Mouse (Mus musculus): ENCODE measurements around the gene Vmp1. TPM values are rescaled to one million over a fixed set of nuclear protein-coding genes. Genes with fewer than 3 reads are reported as not detected.
A peak's percentile ranks its signal among the peaks of the same experiment; 100 is the strongest.

The Vmp1 gene
- polyA plus RNA-seq, 1 experiment from 2014 or later: 109 TPM

DNA sequence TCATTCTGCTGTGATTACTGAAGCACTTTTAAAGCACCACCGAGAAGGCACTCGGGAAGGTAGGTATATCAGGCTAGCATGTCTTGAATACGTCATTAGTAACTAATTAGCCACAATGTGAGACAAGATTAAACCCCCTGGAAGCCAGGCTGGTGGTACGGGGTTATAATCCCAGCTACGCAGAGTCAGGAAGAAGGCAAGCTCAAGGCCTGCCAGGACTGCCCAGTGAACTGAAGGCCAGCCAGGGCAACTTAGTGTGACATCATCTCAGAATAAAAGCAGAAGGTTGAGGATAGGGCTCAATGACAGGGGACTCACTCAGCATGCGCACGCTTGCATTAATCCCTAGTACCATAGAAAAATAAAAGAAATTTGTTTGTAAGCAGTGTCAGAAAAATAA lies 53.7 kb downstream of the Vmp1 start:
- no peaks in the 10 kb centered on the region for H3K27me3 ChIP-seq (replicated peaks)
- no peak overlapping the region for H3K4me2 ChIP-seq
- no peak overlapping the region for H3K4me3 ChIP-seq
- peaks cover 17% of the 10 kb centered on the region for H3K36me3 ChIP-seq
- H3K9me3 ChIP-seq (replicated peaks): no peaks in the 10 kb centered on the region
- no peak for ATAC-seq (ENCODE audit: insufficient number of reproducible peaks, low FRiP score)
- no peak overlapping the region; the same call in 1 of the 2 replicates for H3K27ac ChIP-seq (ENCODE audit: poor library complexity, severe bottlenecking)
- H3K9ac ChIP-seq: no peak overlapping the region
- WGBS: 72% methylated on average over 7 of the region's 7 CpGs
- peaks cover 4% of the 10 kb centered on the region; the same call in 1 of the 2 replicates for H3K4me1 ChIP-seq (replicated peaks)

DNA sequence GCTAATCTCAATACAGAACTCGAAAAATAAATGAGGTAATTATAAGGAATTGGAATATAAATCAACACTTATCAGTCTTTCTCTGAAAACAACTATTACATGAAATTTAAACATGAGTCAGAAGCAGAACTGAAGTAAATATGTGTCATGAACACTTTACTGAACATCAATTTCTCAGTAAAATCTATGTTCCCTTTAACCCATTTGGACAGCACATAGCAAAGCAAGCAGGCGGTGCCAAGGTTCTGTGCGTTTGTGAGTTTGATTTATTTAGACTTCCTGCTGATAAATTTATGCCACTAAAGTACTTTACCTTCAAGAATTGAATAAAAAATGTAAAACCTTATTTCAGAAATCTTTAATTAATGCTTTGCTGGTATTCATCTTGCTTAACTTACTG lies 54.2 kb downstream of the Vmp1 start:
- Histone ChIP-seq H3K9ac (no peak overlapping the region), H3K4me3 (no peak overlapping the region), H3K9me3 (replicated peaks) (no peaks in the 10 kb centered on the region), H3K4me1 (replicated peaks) (peaks cover 4% of the 10 kb centered on the region; the same call in 1 of the 2 replicates), H3K4me2 (no peak overlapping the region), H3K27ac (ENCODE audit: poor library complexity, severe bottlenecking) (no peak overlapping the region), H3K36me3 (peaks cover 12% of the 10 kb centered on the region), H3K27me3 (replicated peaks) (no peaks in the 10 kb centered on the region)
- ATAC-seq (ENCODE audit: insufficient number of reproducible peaks, low FRiP score): no peak
- whole genome bisulfite sequencing: 75% methylated on average over 3 of the region's 3 CpGs

- no peak overlapping the region for H3K27ac ChIP-seq (ENCODE audit: poor library complexity, severe bottlenecking)
- no peaks in the 10 kb centered on the region for H3K9me3 ChIP-seq (replicated peaks)
- H3K4me3 ChIP-seq: no peak overlapping the region
- H3K36me3 ChIP-seq: peaks cover 10% of the 10 kb centered on the region; the same call in 1 of the 2 replicates
- H3K9ac ChIP-seq: no peak overlapping the region
- H3K27me3 ChIP-seq (replicated peaks): no peaks in the 10 kb centered on the region
- H3K4me1 ChIP-seq (replicated peaks): peaks cover 8% of the 10 kb centered on the region; the same call in 1 of the 2 replicates
- ATAC-seq (ENCODE audit: insufficient number of reproducible peaks, low FRiP score): no peak
- 69% methylated on average over 2 of the region's 2 CpGs for WGBS
- no peak overlapping the region for H3K4me2 ChIP-seq
Measured at GRCm38 (mm10) chr11:86628448-86628847, 55.2 kb downstream of the Vmp1 start.

DNA sequence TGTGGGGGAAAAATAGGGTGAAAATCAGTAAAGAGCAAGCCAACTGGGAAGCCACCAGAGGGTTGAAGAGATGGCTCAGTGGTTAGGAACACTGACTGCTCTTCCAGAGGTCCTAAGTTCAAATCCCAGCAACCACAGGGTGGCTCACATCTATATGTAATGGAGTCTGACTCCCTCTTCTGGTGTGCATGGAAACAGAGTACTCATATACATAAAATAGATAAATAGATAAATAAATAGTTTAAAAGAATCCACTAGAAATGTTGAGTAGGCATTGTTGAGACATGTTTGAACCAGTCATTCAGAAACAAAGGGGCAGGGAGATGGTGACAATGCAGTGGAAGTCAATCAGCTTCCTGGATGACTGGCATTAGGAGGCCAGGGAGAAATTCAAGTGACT lies 56.0 kb downstream of the Vmp1 start:
- Histone ChIP-seq H3K27me3 (replicated peaks) (no peaks in the 10 kb centered on the region), H3K4me2 (no peak overlapping the region), H3K9me3 (replicated peaks) (no peaks in the 10 kb centered on the region), H3K27ac (ENCODE audit: poor library complexity, severe bottlenecking) (no peak overlapping the region), H3K9ac (no peak overlapping the region), H3K36me3 (peaks cover 7% of the 10 kb centered on the region; the same call in 1 of the 2 replicates), H3K4me3 (no peak overlapping the region), H3K4me1 (replicated peaks) (peaks cover 8% of the 10 kb centered on the region; the same call in 1 of the 2 replicates)
- no peak for ATAC-seq (ENCODE audit: insufficient number of reproducible peaks, low FRiP score)

- no peaks in the 10 kb centered on the region for H3K27me3 ChIP-seq (replicated peaks)
- ATAC-seq (ENCODE audit: insufficient number of reproducible peaks, low FRiP score): no peak
- H3K4me2 ChIP-seq: no peak overlapping the region
- no peak overlapping the region for H3K4me3 ChIP-seq
- 76% methylated on average over 4 of the region's 4 CpGs for WGBS
- peaks cover 8% of the 10 kb centered on the region; the same call in 1 of the 2 replicates for H3K4me1 ChIP-seq (replicated peaks)
- peaks cover 4% of the 10 kb centered on the region; the same call in 1 of the 2 replicates for H3K36me3 ChIP-seq
- no peak overlapping the region for H3K9ac ChIP-seq
- no peaks in the 10 kb centered on the region for H3K9me3 ChIP-seq (replicated peaks)
- H3K27ac ChIP-seq (ENCODE audit: poor library complexity, severe bottlenecking): no peak overlapping the region
Measured at GRCm38 (mm10) chr11:86626714-86627113, 56.9 kb downstream of the Vmp1 start.

GRCm38 (mm10) chr11:86624237-86624941 lies 59.2 kb downstream of the Vmp1 start:
- no peak for ATAC-seq (ENCODE audit: insufficient number of reproducible peaks, low FRiP score)
- no peak overlapping the region for H3K4me2 ChIP-seq
- no peaks in the 10 kb centered on the region for H3K27me3 ChIP-seq (replicated peaks)
- WGBS: 50% methylated on average over 5 of the region's 5 CpGs
- 0 out of 2 replicates have a peak, but pooled peaks cover 5% of the 10 kb centered on the region for H3K4me1 ChIP-seq (replicated peaks)
- H3K27ac ChIP-seq (ENCODE audit: poor library complexity, severe bottlenecking): peak overlapping the region; percentile 0
- no peak overlapping the region for H3K4me3 ChIP-seq
- H3K36me3 ChIP-seq: no peaks in the 10 kb centered on the region
- H3K9ac ChIP-seq: no peak overlapping the region
- no peaks in the 10 kb centered on the region for H3K9me3 ChIP-seq (replicated peaks)

DNA sequence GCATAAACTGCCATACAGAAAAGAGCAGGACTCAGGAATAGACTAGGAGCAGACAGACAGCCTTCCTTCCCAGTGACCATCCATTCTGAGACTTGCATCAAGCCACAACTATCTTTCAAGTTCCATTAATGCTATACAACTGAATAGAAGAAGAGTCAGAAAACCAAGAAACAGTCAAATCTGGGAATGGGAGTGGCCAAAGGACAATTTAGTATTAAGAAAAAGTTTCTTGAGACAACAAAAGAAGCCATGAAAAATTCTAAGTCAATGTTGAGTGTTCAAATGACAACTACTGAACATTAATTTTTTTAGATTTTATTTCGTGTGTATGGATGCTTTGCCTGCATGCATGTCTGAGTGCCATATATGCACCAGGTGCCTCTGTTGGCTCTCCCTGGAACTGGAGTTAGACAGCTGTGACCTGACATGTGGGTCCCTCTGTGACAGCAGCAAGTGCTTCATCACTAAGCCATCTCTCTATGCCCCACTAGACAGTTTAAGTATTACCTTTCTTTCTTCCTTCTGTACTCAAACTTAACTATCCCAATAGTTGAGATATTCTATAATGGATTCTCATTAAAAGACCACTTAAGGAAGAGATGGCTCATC lies 60.1 kb downstream of the Vmp1 start:
- Histone ChIP-seq H3K9me3 (replicated peaks) (no peaks in the 10 kb centered on the region), H3K4me3 (no peak overlapping the region), H3K27me3 (replicated peaks) (no peaks in the 10 kb centered on the region), H3K4me1 (replicated peaks) (0 out of 2 replicates have a peak, but pooled peaks cover 5% of the 10 kb centered on the region), H3K4me2 (no peak overlapping the region), H3K9ac (no peak overlapping the region), H3K27ac (ENCODE audit: poor library complexity, severe bottlenecking) (peak overlapping the region; percentile 0; the same call in 1 of the 2 replicates), H3K36me3 (no peaks in the 10 kb centered on the region)
- no peak for ATAC-seq (ENCODE audit: insufficient number of reproducible peaks, low FRiP score)
- WGBS: 83% methylated on average over 1 of the region's 1 CpGs

- Histone ChIP-seq H3K9me3 (replicated peaks) (no peaks in the 10 kb centered on the region), H3K27ac (ENCODE audit: poor library complexity, severe bottlenecking) (no peak overlapping the region), H3K27me3 (replicated peaks) (no peaks in the 10 kb centered on the region), H3K4me1 (replicated peaks) (0 out of 2 replicates have a peak, but pooled peaks cover 5% of the 10 kb centered on the region), H3K36me3 (no peaks in the 10 kb centered on the region), H3K4me3 (no peak overlapping the region), H3K4me2 (no peak overlapping the region), H3K9ac (no peak overlapping the region)
- 88% methylated on average over 1 of the region's 1 CpGs for WGBS
- ATAC-seq (ENCODE audit: insufficient number of reproducible peaks, low FRiP score): no peak
Measured at GRCm38 (mm10) chr11:86622191-86622912, 61.3 kb downstream of the Vmp1 start.

GRCm38 (mm10) chr11:86621139-86621538 lies 62.5 kb downstream of the Vmp1 start:
- Histone ChIP-seq H3K36me3 (no peaks in the 10 kb centered on the region), H3K4me1 (replicated peaks) (0 out of 2 replicates have a peak, but pooled peaks cover 5% of the 10 kb centered on the region), H3K9ac (no peak overlapping the region), H3K9me3 (replicated peaks) (no peaks in the 10 kb centered on the region), H3K27me3 (replicated peaks) (no peaks in the 10 kb centered on the region), H3K27ac (ENCODE audit: poor library complexity, severe bottlenecking) (no peak overlapping the region), H3K4me3 (no peak overlapping the region), H3K4me2 (no peak overlapping the region)
- no peak for ATAC-seq (ENCODE audit: insufficient number of reproducible peaks, low FRiP score)
- 97% methylated on average over 13 of the region's 13 CpGs for WGBS

- no peak overlapping the region for H3K27ac ChIP-seq (ENCODE audit: poor library complexity, severe bottlenecking)
Measured at GRCm38 (mm10) chr11:86618548-86619335, 64.9 kb downstream of the Vmp1 start.

More at GRCm38 (mm10) chr11:86618548-86619335, 64.9 kb downstream of the Vmp1 start:
- Histone ChIP-seq H3K9me3 (replicated peaks) (no peaks in the 10 kb centered on the region), H3K4me1 (replicated peaks) (no peaks in the 10 kb centered on the region), H3K27me3 (replicated peaks) (no peaks in the 10 kb centered on the region), H3K4me3 (no peak overlapping the region), H3K9ac (no peak overlapping the region), H3K36me3 (no peaks in the 10 kb centered on the region), H3K4me2 (no peak overlapping the region)
- WGBS: 92% methylated on average over 2 of the region's 2 CpGs
- no peak for ATAC-seq (ENCODE audit: insufficient number of reproducible peaks, low FRiP score)
